Mouse (Mus musculus): ENCODE measurements around the gene Arid2. TPM values are rescaled to one million over a fixed set of nuclear protein-coding genes. Genes with fewer than 3 reads are reported as not detected.
"Not testable (repeated sequence)": the region's sequence is repeated elsewhere in the genome, so short reads cannot be mapped to it uniquely, and the experiment has no call there.

The Arid2 gene
- total and polyA plus RNA-seq, 3 experiments: 8.0 to 21.1 (median 20.1) TPM

DNA sequence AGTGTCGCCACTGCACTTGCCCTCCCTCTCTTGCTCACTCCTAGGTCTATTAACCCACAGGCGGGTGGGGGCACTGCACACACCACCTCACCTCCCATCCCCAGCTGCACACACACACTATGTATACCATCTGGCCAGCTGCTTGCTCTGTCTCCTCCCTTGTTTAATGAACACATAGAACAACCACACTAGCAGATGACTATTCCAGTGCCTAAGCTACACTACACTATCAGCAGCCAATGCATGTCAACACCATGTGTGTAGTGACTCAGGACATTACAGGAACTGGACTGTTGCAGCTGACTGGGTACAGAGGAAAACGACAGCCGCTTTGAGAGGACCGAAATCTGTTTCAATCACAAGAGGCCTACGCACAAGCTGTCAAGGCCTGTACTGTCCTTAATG, 121.4 kb downstream of the Arid2 start:
- Histone ChIP-seq H3K79me2 (replicated peaks; ENCODE audit: control insufficient read depth, insufficient read depth, low read length) (no peaks in the 10 kb centered on the region), H3K27ac (no peak overlapping the region), H3K9ac (ENCODE audit: low read depth, low read length) (no peak overlapping the region), H3K4me1 (ENCODE audit: control insufficient read depth, insufficient read depth, low read length) (no peaks in the 10 kb centered on the region), H3K4me3 (no peak overlapping the region), H3K36me3 (ENCODE audit: control insufficient read depth, insufficient read depth, low read length) (no peaks in the 10 kb centered on the region; the same call in 1 of the 2 replicates), H3K27me3 (ENCODE audit: control insufficient read depth, insufficient read depth, low read length) (no peaks in the 10 kb centered on the region)
- no peak for DNase-seq
- intact Hi-C loops (cut with DNase I): no loop called here
- WGBS: 82% methylated on average over 6 of the region's 6 CpGs
- TF ChIP-seq EP300 (IDR thresholded peaks at IDR 0.05; ENCODE audit: insufficient read depth, low read depth, low read length): no peak
- no peak for TF ChIP-seq CTCF (IDR thresholded peaks at IDR 0.05)
- TF ChIP-seq POLR2A (IDR thresholded peaks at IDR 0.05; ENCODE audit: insufficient read depth, low read depth, low read length): no peak

DNA sequence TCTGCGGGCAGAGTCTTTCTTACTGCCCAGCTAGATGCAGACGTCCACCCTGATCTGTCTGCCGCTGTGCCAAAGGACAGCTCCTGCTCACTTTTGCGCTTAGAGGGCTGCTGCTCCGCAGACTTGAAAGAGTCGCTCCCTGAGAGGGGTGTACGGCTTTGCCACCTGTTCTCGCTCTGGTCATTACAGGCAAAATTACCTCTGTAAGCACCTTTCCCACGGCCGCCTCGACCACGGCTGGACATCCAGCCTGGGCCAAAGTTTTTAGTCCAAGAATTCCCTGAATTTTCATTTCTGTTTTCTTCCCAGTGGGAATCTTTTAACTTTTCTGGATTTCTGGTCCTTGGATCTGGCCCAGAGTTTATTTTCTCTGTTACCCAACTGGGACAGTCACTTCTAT, 130.8 kb downstream of the Arid2 start:
- TF ChIP-seq CTCF (IDR thresholded peaks at IDR 0.05) (no peak), EP300 (IDR thresholded peaks at IDR 0.05; ENCODE audit: insufficient read depth, low read depth, low read length) (no peak), POLR2A (IDR thresholded peaks at IDR 0.05; ENCODE audit: insufficient read depth, low read depth, low read length) (no peak)
- no peak overlapping the region for H3K4me3 ChIP-seq
- WGBS: 83% methylated on average over 12 of the region's 12 CpGs
- peaks cover 15% of the 10 kb centered on the region for H3K36me3 ChIP-seq (ENCODE audit: control insufficient read depth, insufficient read depth, low read length)
- DNase-seq: peak; percentile 24 to 32
- no peaks in the 10 kb centered on the region for H3K79me2 ChIP-seq (replicated peaks; ENCODE audit: control insufficient read depth, insufficient read depth, low read length)
- intact Hi-C loops (cut with DNase I): no loop called here
- peak overlapping the region; percentile 34 for H3K27ac ChIP-seq
- H3K9ac ChIP-seq (ENCODE audit: low read depth, low read length): no peak overlapping the region
- no peaks in the 10 kb centered on the region; the same call in 1 of the 2 replicates for H3K4me1 ChIP-seq (ENCODE audit: control insufficient read depth, insufficient read depth, low read length)
- no peaks in the 10 kb centered on the region for H3K27me3 ChIP-seq (ENCODE audit: control insufficient read depth, insufficient read depth, low read length)

DNA sequence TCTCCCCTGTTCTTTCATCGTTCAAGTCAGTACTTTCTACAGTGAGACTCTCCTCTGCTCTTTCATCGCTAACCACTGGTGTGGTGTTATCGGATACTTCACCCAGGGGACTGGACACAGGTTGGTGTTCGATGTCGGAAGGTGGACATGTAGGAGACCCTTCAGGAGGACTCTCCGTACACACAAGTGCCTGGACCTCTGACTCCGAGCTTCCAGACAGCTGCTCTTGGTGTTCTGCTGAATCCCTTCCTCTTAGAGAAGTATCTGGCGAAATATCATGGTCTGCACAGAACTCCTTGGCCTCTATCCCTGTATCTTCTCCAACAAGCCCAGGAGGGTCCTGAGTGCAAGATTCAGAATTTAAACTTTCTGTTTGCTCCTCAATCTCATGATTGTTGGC, 132.6 kb downstream of the Arid2 start:
- TF ChIP-seq CTCF (IDR thresholded peaks at IDR 0.05) (no peak), POLR2A (IDR thresholded peaks at IDR 0.05; ENCODE audit: insufficient read depth, low read depth, low read length) (no peak), EP300 (IDR thresholded peaks at IDR 0.05; ENCODE audit: insufficient read depth, low read depth, low read length) (no peak)
- no peak overlapping the region for H3K27ac ChIP-seq
- DNase-seq: no peak
- no peaks in the 10 kb centered on the region; the same call in 1 of the 2 replicates for H3K4me1 ChIP-seq (ENCODE audit: control insufficient read depth, insufficient read depth, low read length)
- peaks cover 19% of the 10 kb centered on the region for H3K36me3 ChIP-seq (ENCODE audit: control insufficient read depth, insufficient read depth, low read length)
- H3K79me2 ChIP-seq (replicated peaks; ENCODE audit: control insufficient read depth, insufficient read depth, low read length): no peaks in the 10 kb centered on the region
- intact Hi-C loops (cut with DNase I): no loop called here
- no peak overlapping the region for H3K9ac ChIP-seq (ENCODE audit: low read depth, low read length)
- H3K4me3 ChIP-seq: no peak overlapping the region
- 94% methylated on average over 8 of the region's 8 CpGs for WGBS
- no peaks in the 10 kb centered on the region for H3K27me3 ChIP-seq (ENCODE audit: control insufficient read depth, insufficient read depth, low read length)

DNA sequence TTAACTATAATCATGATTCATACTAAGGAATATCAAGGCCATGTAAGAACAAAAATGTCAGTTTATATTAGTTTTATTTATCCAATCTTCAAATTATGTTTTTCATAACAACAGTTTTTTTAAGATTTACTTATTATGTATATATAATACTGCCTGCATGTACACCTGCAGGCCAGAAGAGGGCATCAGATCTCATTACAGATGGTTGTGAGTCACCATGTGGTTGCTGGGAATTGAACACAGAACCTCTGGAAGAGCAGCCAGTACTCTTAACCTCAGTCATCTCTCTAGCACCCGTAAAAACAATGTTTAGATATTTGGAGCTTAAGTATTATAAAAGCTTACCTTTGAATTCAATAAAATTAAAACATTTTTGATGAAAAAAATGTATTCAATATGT, 146.9 kb downstream of the Arid2 start:
- no peak for TF ChIP-seq EP300 (IDR thresholded peaks at IDR 0.05; ENCODE audit: insufficient read depth, low read depth, low read length)
- peak; percentile 45 for TF ChIP-seq CTCF (IDR thresholded peaks at IDR 0.05)
- TF ChIP-seq POLR2A (IDR thresholded peaks at IDR 0.05; ENCODE audit: insufficient read depth, low read depth, low read length): no peak
- 93% methylated on average over 1 of the region's 1 CpGs for WGBS
- Histone ChIP-seq H3K27me3 (ENCODE audit: control insufficient read depth, insufficient read depth, low read length) (no peaks in the 10 kb centered on the region), H3K4me1 (ENCODE audit: control insufficient read depth, insufficient read depth, low read length) (no peaks in the 10 kb centered on the region), H3K4me3 (no peak overlapping the region), H3K9ac (ENCODE audit: low read depth, low read length) (no peak overlapping the region), H3K27ac (no peak overlapping the region), H3K79me2 (replicated peaks; ENCODE audit: control insufficient read depth, insufficient read depth, low read length) (peaks cover 2% of the 10 kb centered on the region; the same call in 1 of the 2 replicates), H3K36me3 (ENCODE audit: control insufficient read depth, insufficient read depth, low read length) (peaks cover 2% of the 10 kb centered on the region)
- DNase-seq: no peak
- intact Hi-C loops (cut with DNase I): no loop called here

DNA sequence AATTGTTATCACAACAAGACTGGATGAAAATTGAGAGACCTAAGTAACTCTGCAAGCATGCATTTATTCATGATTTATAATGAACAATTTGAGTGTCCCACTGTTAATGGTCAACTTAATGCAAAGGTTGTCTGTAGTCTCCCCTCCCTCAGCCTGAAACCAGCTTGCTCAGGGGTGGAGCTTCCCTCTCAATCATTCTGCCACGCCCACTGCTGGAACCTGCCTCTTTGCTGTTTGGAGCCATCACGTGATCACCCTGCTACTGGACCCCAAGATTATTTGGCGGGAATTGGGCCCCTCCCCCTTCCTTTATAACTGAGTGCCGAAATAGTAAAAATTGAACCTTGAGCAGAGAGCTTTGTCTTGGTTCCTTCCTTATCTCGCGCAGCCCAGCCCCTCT, 154.2 kb downstream of the Arid2 start:
- H3K27ac ChIP-seq; intact Hi-C loops (cut with DNase I); H3K36me3 ChIP-seq (ENCODE audit: control insufficient read depth, insufficient read depth, low read length); H3K27me3 ChIP-seq (ENCODE audit: control insufficient read depth, insufficient read depth, low read length); H3K79me2 ChIP-seq (replicated peaks; ENCODE audit: control insufficient read depth, insufficient read depth, low read length); DNase-seq; H3K4me3 ChIP-seq; H3K4me1 ChIP-seq (ENCODE audit: control insufficient read depth, insufficient read depth, low read length); H3K9ac ChIP-seq (ENCODE audit: low read depth, low read length): not testable (repeated sequence)
- 85% methylated on average over 5 of the region's 6 CpGs for WGBS

DNA sequence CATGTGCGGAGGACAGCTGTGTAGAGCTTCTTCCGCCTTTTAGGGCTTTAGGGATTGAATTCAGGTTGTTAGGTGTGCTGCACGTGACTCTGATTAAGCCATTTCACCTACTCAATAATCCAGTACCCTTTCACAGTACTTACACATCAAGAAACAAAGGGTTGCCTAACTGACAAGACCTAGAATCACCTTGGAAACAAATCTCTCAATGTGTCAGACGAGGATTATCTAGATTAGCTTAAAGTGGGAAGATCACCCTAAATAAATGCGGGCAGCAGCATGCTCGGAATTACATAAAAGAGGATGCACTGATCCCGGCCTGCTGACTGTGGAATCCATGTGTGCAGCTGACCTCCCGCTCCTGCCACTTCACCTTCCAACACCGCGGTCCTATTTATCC, 159.5 kb downstream of the Arid2 start:
- H3K4me1 ChIP-seq (ENCODE audit: control insufficient read depth, insufficient read depth, low read length): peaks cover 3% of the 10 kb centered on the region
- no peak overlapping the region for H3K27ac ChIP-seq
- DNase-seq: no peak
- WGBS: 87% methylated on average over 10 of the region's 10 CpGs
- H3K27me3 ChIP-seq (ENCODE audit: control insufficient read depth, insufficient read depth, low read length): no peaks in the 10 kb centered on the region
- TF ChIP-seq CTCF (IDR thresholded peaks at IDR 0.05): no peak
- intact Hi-C loops (cut with DNase I): no loop called here
- H3K4me3 ChIP-seq: no peak overlapping the region
- H3K36me3 ChIP-seq (ENCODE audit: control insufficient read depth, insufficient read depth, low read length): peaks cover 2% of the 10 kb centered on the region; the same call in 1 of the 2 replicates
- H3K9ac ChIP-seq (ENCODE audit: low read depth, low read length): no peak overlapping the region
- peaks cover 7% of the 10 kb centered on the region for H3K79me2 ChIP-seq (replicated peaks; ENCODE audit: control insufficient read depth, insufficient read depth, low read length)

All from heart, adult 2 months (tissue).